Mouse (Mus musculus): ENCODE results near the gene Rgp1.
"Not testable (repeated sequence)": the region's sequence is repeated elsewhere in the genome, so short reads cannot be mapped to it uniquely, and the experiment has no call there.

Rgp1 gene

GRCm38 (mm10) chr4:43578376-43579204 is at the start of gene Rgp1, which contains the start of gene Gba2:
Gene Rgp1 (plus strand): TSS chr4:43578715.
Gene Gba2 (minus strand): TSS chr4:43578873.
- DNase-seq (ENCODE audit: low read depth, low spot score): peak; percentile 92

DNA sequence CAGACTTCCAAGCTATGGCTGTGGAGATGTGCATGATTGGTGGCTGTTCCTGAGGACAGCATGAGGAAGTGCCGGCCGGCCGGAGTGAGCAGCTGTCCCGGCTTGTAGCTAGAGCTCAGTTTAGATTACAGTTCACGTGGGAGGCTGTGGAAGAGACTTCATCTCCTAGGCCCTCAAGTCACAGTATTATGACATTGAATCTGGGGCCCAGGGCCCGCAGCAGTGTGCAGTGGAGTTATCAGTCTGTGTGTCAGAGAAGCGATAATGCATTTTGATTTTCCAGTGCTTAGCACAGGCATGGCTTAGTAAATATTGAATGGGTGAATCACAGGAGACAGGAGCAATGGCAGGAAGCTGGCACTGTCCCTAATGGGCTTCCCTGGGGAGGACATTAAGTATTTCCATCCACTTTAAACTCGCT is 48.4 kb upstream of the Rgp1 start:
- DNase-seq (ENCODE audit: low read depth, low spot score): peak; percentile 20

GRCm38 (mm10) chr4:43530581-43530980 is 47.9 kb upstream of the Rgp1 start:
- DNase-seq (ENCODE audit: low read depth, low spot score): peak; percentile 91

- no peak for DNase-seq (ENCODE audit: low read depth, low spot score)
Measured at GRCm38 (mm10) chr4:43533270-43533669, 45.2 kb upstream of the Rgp1 start.

GRCm38 (mm10) chr4:43535628-43536027 is 42.9 kb upstream of the Rgp1 start:
- DNase-seq (ENCODE audit: low read depth, low spot score): no peak

GRCm38 (mm10) chr4:43536031-43536430 is 42.5 kb upstream of the Rgp1 start:
- no peak for DNase-seq (ENCODE audit: low read depth, low spot score)

DNA sequence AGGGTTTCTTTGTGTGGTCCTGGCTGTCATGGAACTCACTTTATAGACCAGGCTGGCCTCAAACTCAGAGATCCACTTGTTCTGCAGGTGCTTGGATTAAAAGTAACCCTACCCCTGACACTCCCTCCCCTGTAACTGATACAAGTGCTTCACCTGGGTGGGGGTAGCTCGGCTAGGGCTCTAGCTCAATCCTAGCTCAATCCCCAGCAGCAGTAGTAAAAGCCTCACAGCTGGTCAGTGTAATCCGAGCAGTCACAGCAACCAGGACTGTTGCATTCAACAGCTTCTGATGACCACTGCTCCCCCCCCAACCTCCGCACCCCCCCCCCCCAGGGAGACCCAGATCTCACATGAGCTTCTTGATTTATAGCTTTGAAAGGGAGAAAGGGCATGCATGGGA is 36.5 kb upstream of the Rgp1 start:
- DNase-seq (ENCODE audit: low read depth, low spot score): no peak

- no peak for DNase-seq (ENCODE audit: low read depth, low spot score)
Measured at GRCm38 (mm10) chr4:43546375-43547047, 32.0 kb upstream of the Rgp1 start.

DNA sequence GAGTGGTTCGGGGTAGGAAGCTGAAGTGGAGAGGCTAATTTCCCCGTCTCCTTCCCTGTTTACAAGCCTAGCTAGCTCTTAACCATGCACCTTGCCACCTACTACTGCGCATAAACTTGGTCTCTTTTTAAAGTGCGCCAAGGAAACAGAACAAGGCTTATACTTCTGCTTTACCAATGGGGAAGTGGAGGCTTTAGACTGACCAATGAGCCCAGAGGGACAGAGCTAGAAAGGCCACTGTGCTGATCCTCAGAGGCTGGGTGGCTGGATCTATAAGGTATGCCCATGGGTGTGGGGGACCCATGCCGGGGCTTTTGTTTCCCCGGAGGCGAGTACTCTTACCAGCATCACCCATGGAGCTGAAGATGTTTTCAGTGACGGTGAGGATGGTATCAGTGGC is 31.4 kb upstream of the Rgp1 start:
- DNase-seq (ENCODE audit: low read depth, low spot score): no peak

DNA sequence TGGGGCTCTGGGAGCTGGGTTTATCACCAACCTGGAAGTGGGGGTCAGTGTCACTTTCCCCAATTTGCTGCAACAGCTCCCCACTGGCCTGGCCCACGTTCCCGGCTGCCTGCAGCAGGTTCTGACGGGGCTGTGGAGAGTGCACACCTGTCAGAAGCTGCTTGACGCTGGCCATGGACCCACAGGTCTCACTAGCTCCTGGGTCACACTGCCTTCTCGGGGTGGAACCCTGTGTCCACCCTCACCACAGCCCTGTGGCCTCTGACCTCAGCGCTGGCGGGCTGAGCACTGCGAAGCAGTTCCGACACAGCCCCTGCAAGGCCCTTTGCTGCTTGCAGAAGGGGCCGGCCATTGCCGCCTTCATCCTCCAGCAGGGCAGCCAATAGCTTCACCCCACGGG is 29.5 kb upstream of the Rgp1 start:
- no peak for DNase-seq (ENCODE audit: low read depth, low spot score)

- DNase-seq (ENCODE audit: low read depth, low spot score): not testable (repeated sequence)
Measured at GRCm38 (mm10) chr4:43551854-43552253, 26.7 kb upstream of the Rgp1 start.

- DNase-seq (ENCODE audit: low read depth, low spot score): peak; percentile 83
Measured at GRCm38 (mm10) chr4:43552437-43552836, 26.1 kb upstream of the Rgp1 start.

DNA sequence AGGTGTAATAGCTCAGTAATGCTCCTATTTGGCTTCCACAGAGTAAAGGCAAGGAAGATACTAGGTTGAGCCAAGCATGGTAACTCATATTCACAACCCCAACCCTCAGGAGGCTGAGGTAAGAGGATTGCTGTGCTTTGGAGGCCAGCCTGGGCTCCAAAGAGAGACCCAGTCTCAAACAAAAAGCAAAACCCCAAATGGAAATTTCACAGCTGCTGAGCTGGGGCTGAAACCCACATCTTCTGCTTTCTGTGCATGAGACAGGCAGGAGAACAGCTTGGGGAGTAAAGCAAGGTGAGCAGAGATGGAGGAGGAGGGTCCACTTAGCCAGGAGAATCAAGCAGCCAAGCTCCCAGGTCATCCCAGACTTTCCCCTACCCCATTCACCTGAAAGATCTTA is 24.6 kb upstream of the Rgp1 start:
- DNase-seq (ENCODE audit: low read depth, low spot score): no peak

GRCm38 (mm10) chr4:43555926-43556325 is 22.6 kb upstream of the Rgp1 start:
- DNase-seq (ENCODE audit: low read depth, low spot score): no peak

DNA sequence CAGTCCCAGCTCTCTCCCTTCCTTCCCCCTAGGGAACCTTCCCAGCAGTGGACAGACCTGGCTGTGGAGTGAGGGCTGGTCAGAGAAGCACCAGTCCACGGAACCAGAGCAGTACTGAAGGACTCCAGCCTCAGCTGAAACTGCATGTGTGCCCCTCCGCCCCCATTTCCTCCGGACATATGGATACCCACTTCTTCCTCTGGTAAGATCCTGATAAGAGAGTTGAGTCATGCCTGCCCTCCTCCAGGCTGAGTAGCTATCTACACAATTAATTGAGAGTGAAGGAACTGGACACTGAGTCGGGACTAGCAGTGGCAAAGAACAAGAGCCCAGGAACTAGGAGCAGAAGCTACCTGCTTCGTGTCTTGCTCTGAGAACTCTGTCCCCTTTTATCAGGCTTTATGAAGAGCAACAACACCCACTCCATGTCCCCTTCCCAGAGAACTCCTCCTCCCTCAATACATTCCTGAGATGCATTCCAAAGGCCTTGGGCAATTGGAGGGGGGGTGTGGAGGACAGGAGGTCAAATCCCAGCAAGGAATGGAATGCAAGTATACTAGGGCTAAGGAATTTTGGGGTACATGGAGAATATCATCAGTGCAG is 20.4 kb upstream of the Rgp1 start:
- no peak for DNase-seq (ENCODE audit: low read depth, low spot score)

- DNase-seq (ENCODE audit: low read depth, low spot score): peak; percentile 53
Measured at GRCm38 (mm10) chr4:43558631-43559356, 19.7 kb upstream of the Rgp1 start.

DNA sequence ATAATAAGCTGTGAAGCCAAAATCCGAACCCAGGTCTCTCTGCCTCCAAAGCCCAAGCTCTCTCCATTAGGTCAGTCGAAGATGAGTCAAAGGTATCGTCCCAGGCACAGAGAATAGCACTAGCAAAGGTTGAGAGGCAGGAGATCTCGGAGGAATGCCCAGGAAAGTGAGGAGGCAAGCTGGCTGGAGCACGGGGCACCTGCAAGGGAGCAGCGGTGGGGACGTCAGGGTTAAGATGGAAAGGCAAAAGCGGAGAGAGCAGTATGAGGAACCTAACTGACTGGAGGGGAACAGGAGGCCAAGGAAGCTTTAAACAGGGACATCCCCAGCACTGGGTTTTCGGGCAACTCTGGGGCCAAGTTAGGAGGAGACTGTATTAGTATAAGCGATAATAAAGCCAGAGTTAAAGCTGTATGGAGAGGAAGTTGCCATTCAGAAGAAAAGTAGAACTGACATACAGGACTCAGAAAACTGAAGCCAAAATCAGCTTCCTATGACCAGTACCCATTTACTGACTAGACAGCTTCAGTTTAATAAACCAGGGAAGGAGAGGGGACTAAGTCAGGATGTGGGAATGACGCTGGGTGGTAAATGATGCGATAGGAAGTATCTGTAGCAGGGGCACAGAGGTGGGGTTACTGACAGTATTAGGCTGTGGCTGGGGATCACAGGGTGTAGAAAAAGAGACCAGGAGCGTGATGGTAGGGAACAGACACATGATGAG is 18.8 kb upstream of the Rgp1 start:
- no peak for DNase-seq (ENCODE audit: low read depth, low spot score)

GRCm38 (mm10) chr4:43560243-43560611 is 18.3 kb upstream of the Rgp1 start:
- no peak for DNase-seq (ENCODE audit: low read depth, low spot score)

DNA sequence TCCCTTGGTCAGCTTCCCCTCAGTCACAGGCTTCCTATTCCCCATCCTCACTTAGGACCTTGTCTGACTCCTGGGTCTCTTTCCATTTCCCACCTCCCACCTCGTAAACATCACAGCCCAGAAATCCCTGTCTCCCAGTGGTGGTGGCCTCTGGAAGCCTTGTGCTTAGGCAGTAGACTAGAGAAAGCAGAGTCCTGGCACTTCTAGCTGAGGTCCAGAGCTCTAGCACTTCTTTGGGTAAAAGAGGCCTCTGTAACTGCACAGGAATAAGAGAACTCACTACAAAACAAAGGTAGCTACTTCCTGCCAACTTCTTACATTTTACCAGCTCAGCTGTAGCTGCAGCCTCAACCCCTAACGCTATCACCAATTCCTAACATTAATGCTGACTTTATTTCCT is 17.5 kb upstream of the Rgp1 start:
- no peak for DNase-seq (ENCODE audit: low read depth, low spot score)

DNA sequence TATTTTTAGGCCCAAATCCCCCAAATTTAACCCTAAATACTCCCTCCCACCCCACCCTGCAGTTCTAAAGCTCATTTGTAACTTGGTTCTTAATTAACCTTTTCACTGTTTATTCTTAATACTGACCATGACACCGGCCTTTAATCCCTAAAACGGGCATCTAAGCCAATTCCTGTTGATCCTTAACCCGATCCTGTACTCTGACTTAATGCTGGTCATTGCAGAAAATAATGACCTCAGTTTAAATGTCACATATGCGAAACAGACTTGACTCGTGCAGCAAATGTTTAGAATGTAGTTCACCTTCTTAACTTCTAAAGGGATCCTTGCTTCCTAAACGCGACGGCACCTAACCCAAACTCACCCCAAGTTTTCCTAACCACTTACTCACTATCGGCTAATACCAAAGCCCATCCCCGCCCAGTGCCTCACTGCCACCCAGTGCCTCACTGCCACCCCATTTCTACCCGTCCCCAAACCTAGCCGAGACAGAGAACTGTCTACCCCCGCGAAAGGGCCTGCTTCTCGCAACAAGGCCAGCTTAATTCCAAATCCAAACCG is 17.0 kb upstream of the Rgp1 start:
- no peak for DNase-seq (ENCODE audit: low read depth, low spot score)
